ENCODE assay signal across 18 mouse cellular contexts in genomic region chr8:78635241-78635771, GRCm38 (mm10).
DNase-seq lines count a peak whose midpoint lies in the region; ATAC-seq and TF ChIP-seq lines count a peak whose summit lies in the region.
"Had no signal": no experiment of that assay in that cellular context is flagged by ENCODE, and none has a peak within 500 bp of the region (broad histone marks: within the 10 kb centered on the region; RNA-seq: fewer than 3 reads in every experiment).

No protein-coding gene starts in this region.

- H3K27ac ChIP-seq in heart, embryonic 16.5 days (ENCODE audit: low read length), result peak overlapping the region; percentile 62
- no peak overlapping the region for H3K27ac ChIP-seq in heart, embryonic 12.5 days (ENCODE audit: poor library complexity, severe bottlenecking)
- 0 out of 2 replicates have a peak overlapping the region, but pooled peaks have one; percentile 20 for H3K27ac ChIP-seq in limb, embryonic 12.5 days
- no peak overlapping the region for H3K27ac ChIP-seq in limb, embryonic 10.5 days
- H3K27ac ChIP-seq in spleen, adult 2 months (ENCODE audit: insufficient read depth, low read length), result peak overlapping the region; percentile 37; the same call in 1 of the 2 replicates
- H3K27ac ChIP-seq in stomach, embryonic 16.5 days (ENCODE audit: low read length), result peak overlapping the region; percentile 55; the same call in 1 of the 2 replicates
- H3K27ac ChIP-seq: heart, adult 2 months; liver, embryonic 12.5 days had no signal

- no peaks in the 10 kb centered on the region for H3K27me3 ChIP-seq in heart, embryonic 16.5 days (ENCODE audit: control insufficient read depth, insufficient read depth, low read length)
- H3K27me3 ChIP-seq in heart, embryonic 12.5 days (replicated peaks), result no peaks in the 10 kb centered on the region
- H3K27me3 ChIP-seq in limb, embryonic 12.5 days, result no peaks in the 10 kb centered on the region
- no peaks in the 10 kb centered on the region for H3K27me3 ChIP-seq in limb, embryonic 10.5 days (ENCODE audit: low read depth, poor library complexity, severe bottlenecking)
- no peaks in the 10 kb centered on the region for H3K27me3 ChIP-seq in spleen, adult 2 months (ENCODE audit: control insufficient read depth, insufficient read depth, low read length)
- H3K27me3 ChIP-seq in stomach, embryonic 16.5 days (ENCODE audit: control insufficient read depth, insufficient read depth, low read length), result no peaks in the 10 kb centered on the region
- H3K27me3 ChIP-seq: liver, embryonic 12.5 days had no signal

- H3K9me3 ChIP-seq in heart, embryonic 16.5 days (replicated peaks; ENCODE audit: control insufficient read depth, low read length), result no peaks in the 10 kb centered on the region
- H3K9me3 ChIP-seq in heart, embryonic 12.5 days (replicated peaks), result peaks cover 2% of the 10 kb centered on the region; the same call in 1 of the 2 replicates
- H3K9me3 ChIP-seq in limb, embryonic 12.5 days, result no peaks in the 10 kb centered on the region
- H3K9me3 ChIP-seq in limb, embryonic 10.5 days (replicated peaks), result 0 out of 2 replicates have a peak, but pooled peaks cover 2% of the 10 kb centered on the region
- H3K9me3 ChIP-seq in stomach, embryonic 16.5 days (replicated peaks; ENCODE audit: control insufficient read depth, low read length), result no peaks in the 10 kb centered on the region
- H3K9me3 ChIP-seq: liver, embryonic 12.5 days had no signal

- 75% methylated on average over 8 of the region's 8 CpGs for WGBS in heart, embryonic 16.5 days
- 82% methylated on average over 8 of the region's 8 CpGs for WGBS in heart, embryonic 12.5 days
- 66% methylated on average over 8 of the region's 8 CpGs for WGBS in limb, embryonic 12.5 days
- whole genome bisulfite sequencing in limb, embryonic 10.5 days, result 85% methylated on average over 8 of the region's 8 CpGs
- 96% methylated on average over 8 of the region's 8 CpGs for WGBS in spleen, adult 2 months
- WGBS in stomach, embryonic 16.5 days, result 68% methylated on average over 8 of the region's 8 CpGs

- H3K4me1 ChIP-seq in heart, embryonic 16.5 days (ENCODE audit: control insufficient read depth, insufficient read depth, low read length), result peaks cover 15% of the 10 kb centered on the region
- H3K4me1 ChIP-seq in heart, embryonic 12.5 days (replicated peaks), result peaks cover 21% of the 10 kb centered on the region
- H3K4me1 ChIP-seq in limb, embryonic 12.5 days (replicated peaks), result peaks cover 16% of the 10 kb centered on the region
- H3K4me1 ChIP-seq in limb, embryonic 10.5 days, result peaks cover 26% of the 10 kb centered on the region
- peaks cover under 1% of the 10 kb centered on the region; the same call in 1 of the 2 replicates for H3K4me1 ChIP-seq in spleen, adult 2 months (ENCODE audit: control insufficient read depth, insufficient read depth, insufficient read length)
- no peaks in the 10 kb centered on the region for H3K4me1 ChIP-seq in stomach, embryonic 16.5 days (ENCODE audit: control insufficient read depth, insufficient read depth, low read length)

- TF ChIP-seq POLR2A in spleen, adult 2 months (IDR thresholded peaks at IDR 0.05; ENCODE audit: low read depth, low read length), result no peak

- ATAC-seq in heart, embryonic 16.5 days (replicated peaks; ENCODE audit: extremely low read depth, insufficient read depth, low FRiP score), result no peak
- no peak for ATAC-seq in heart, embryonic 12.5 days (ENCODE audit: insufficient number of reproducible peaks, low FRiP score)
- ATAC-seq in limb, embryonic 12.5 days (ENCODE audit: insufficient number of reproducible peaks, insufficient read depth, low FRiP score, low TSS enrichment, low read depth), result no peak
- ATAC-seq in stomach, embryonic 16.5 days (ENCODE audit: insufficient read depth, low FRiP score), result no peak
- ATAC-seq: activated CD4-positive, CD25-positive, alpha-beta regulatory T cell, adult 4 months; liver, embryonic 12.5 days had no signal

- no peak overlapping the region for H3K4me2 ChIP-seq in heart, embryonic 16.5 days (ENCODE audit: low read depth, low read length)
- H3K4me2 ChIP-seq in heart, embryonic 12.5 days, result no peak overlapping the region
- H3K4me2 ChIP-seq in limb, embryonic 12.5 days, result no peak overlapping the region
- no peak overlapping the region for H3K4me2 ChIP-seq in stomach, embryonic 16.5 days (ENCODE audit: low read depth, low read length)
- H3K4me2 ChIP-seq: liver, embryonic 12.5 days; midbrain, embryonic 11.5 days had no signal

- no peaks in the 10 kb centered on the region for H3K36me3 ChIP-seq in heart, embryonic 16.5 days (ENCODE audit: control insufficient read depth, insufficient read depth)
- H3K36me3 ChIP-seq in heart, embryonic 12.5 days, result no peaks in the 10 kb centered on the region
- H3K36me3 ChIP-seq in limb, embryonic 12.5 days, result no peaks in the 10 kb centered on the region
- H3K36me3 ChIP-seq in limb, embryonic 10.5 days, result no peaks in the 10 kb centered on the region
- peaks cover 2% of the 10 kb centered on the region; the same call in 1 of the 2 replicates for H3K36me3 ChIP-seq in spleen, adult 2 months (ENCODE audit: control insufficient read depth, insufficient read depth, low read length)
- no peaks in the 10 kb centered on the region for H3K36me3 ChIP-seq in stomach, embryonic 16.5 days (ENCODE audit: control insufficient read depth, insufficient read depth, low read length)

- H3K4me3 ChIP-seq in heart, embryonic 16.5 days (ENCODE audit: low read length), result no peak overlapping the region
- no peak overlapping the region for H3K4me3 ChIP-seq in heart, embryonic 12.5 days
- H3K4me3 ChIP-seq in limb, embryonic 12.5 days (replicated peaks), result no peak overlapping the region
- no peak overlapping the region for H3K4me3 ChIP-seq in limb, embryonic 10.5 days
- no peak overlapping the region for H3K4me3 ChIP-seq in spleen, adult 2 months (ENCODE audit: extremely low read depth, insufficient read depth, insufficient read length)
- H3K4me3 ChIP-seq in stomach, embryonic 16.5 days (replicated peaks; ENCODE audit: low read length), result no peak overlapping the region
- H3K4me3 ChIP-seq: heart, adult 2 months; liver, embryonic 12.5 days had no signal

- no peak overlapping the region for H3K9ac ChIP-seq in heart, embryonic 16.5 days (ENCODE audit: low read length)
- no peak overlapping the region for H3K9ac ChIP-seq in heart, embryonic 12.5 days
- H3K9ac ChIP-seq in limb, embryonic 12.5 days (replicated peaks), result no peak overlapping the region
- no peak overlapping the region for H3K9ac ChIP-seq in stomach, embryonic 16.5 days (ENCODE audit: low read length)
- H3K9ac ChIP-seq: liver, embryonic 12.5 days had no signal

- TF ChIP-seq CTCF in spleen, adult 2 months (IDR thresholded peaks at IDR 0.05; ENCODE audit: extremely low read depth, insufficient read depth, insufficient read length, insufficient replicate concordance), result no peak

- no peak for DNase-seq in limb, embryonic 10.5 days (ENCODE audit: low spot score)
- DNase-seq in spleen, adult 2 months (ENCODE audit: low read depth in 1 of 2, low spot score in 2 of 2), result no peak
- DNase-seq in spleen, postnatal 36 days (ENCODE audit: low spot score in 2 of 2), result no peak
- DNase-seq in retina, postnatal 1 day, result no peak
- DNase-seq: adrenal gland, postnatal 25 days; cerebellum, adult 8-10 months; gastrocnemius, postnatal 14 days; heart, adult 2 months; kidney, adult 8-10 months; left cerebral cortex, postnatal 4 days; thymus, postnatal 4 days had no signal

Comparison
In these comparisons a context has a peak if more than half of its experiments do, and no peak if none do; other contexts are left out.
1. H3K27ac ChIP-seq: peak in heart, embryonic 16.5 days (single experiment), limb, embryonic 12.5 days (single experiment), spleen, adult 2 months (single experiment) and stomach, embryonic 16.5 days (single experiment); none in heart, embryonic 12.5 days (single experiment) and limb, embryonic 10.5 days (single experiment).